Mouse (Mus musculus): Measurements from ENCODE around the gene H2-Q4.
A peak's percentile ranks its signal among the peaks of the same experiment; 100 is the strongest.
"Not testable (repeated sequence)": the region's sequence is repeated elsewhere in the genome, so short reads cannot be mapped to it uniquely, and the experiment has no call there.

H2-Q4 gene

GRCm38 (mm10) chr17:35420206-35420810, 40.9 kb downstream of the H2-Q4 start:
- peak; percentile 24 to 73 for DNase-seq

GRCm38 (mm10) chr17:35421331-35421730, 41.9 kb downstream of the H2-Q4 start:
- DNase-seq = not testable (repeated sequence)

- DNase-seq = not testable (repeated sequence)
Observed at GRCm38 (mm10) chr17:35422360-35422759, 42.9 kb downstream of the H2-Q4 start.

GRCm38 (mm10) chr17:35423131-35423810, 43.9 kb downstream of the H2-Q4 start:
- DNase-seq = peak in 1 of 2 experiments; percentile 6

- peak in 1 of 2 experiments; percentile 9 for DNase-seq
Observed at GRCm38 (mm10) chr17:35424106-35424505, 44.7 kb downstream of the H2-Q4 start.

- peak; percentile 82 to 85 for DNase-seq
Observed at GRCm38 (mm10) chr17:35424624-35425416, 45.4 kb downstream of the H2-Q4 start, which contains the start of gene H2-Q6. Gene H2-Q6 (plus strand): TSS chr17:35424850.

- DNase-seq = peak; percentile 58 to 70
Observed at GRCm38 (mm10) chr17:35425474-35425873, 46.1 kb downstream of the H2-Q4 start.

- DNase-seq = not testable (repeated sequence)
Observed at GRCm38 (mm10) chr17:35428883-35429282, 49.5 kb downstream of the H2-Q4 start.

- not testable (repeated sequence) for DNase-seq
Observed at GRCm38 (mm10) chr17:35430671-35431070, 51.3 kb downstream of the H2-Q4 start.

GRCm38 (mm10) chr17:35432167-35432566, 52.8 kb downstream of the H2-Q4 start:
- DNase-seq = not testable (repeated sequence)

GRCm38 (mm10) chr17:35434836-35435235, 55.4 kb downstream of the H2-Q4 start:
- DNase-seq = peak in 1 of 2 experiments; percentile 56
